30 mouse cellular contexts compared by ENCODE assay signal in genomic region chr11:52339512-52339911, GRCm38 (mm10). TPM values are rescaled to one million over a fixed set of nuclear protein-coding genes. Genes with fewer than 3 reads are reported as not detected.
DNase-seq lines count a peak whose midpoint lies in the region; TF ChIP-seq lines count a peak whose summit lies in the region.
"Had no signal": no experiment of that assay in that cellular context is flagged by ENCODE, and none has a peak within 500 bp of the region (broad histone marks: within the 10 kb centered on the region; RNA-seq: fewer than 3 reads in every experiment).

No protein-coding gene starts in this region.

- H3K27ac ChIP-seq in ES-E14 (ENCODE audit: insufficient read depth, low read depth, low read length, poor library complexity, severe bottlenecking): peak overlapping the region; percentile 51; the same call in 1 of the 2 replicates
- peak overlapping the region; percentile 96 for H3K27ac ChIP-seq in thymus, adult 2 months (ENCODE audit: control insufficient read depth, insufficient read depth, low read length)
- H3K27ac ChIP-seq: embryonic facial prominence, embryonic 10.5 days; embryonic facial prominence, embryonic 15.5 days; forebrain, embryonic 12.5 days; heart, adult 2 months; heart, embryonic 13.5 days; hindbrain, embryonic 10.5 days; hindbrain, embryonic 15.5 days; layer of hippocampus, adult 2 months; left cerebral cortex, adult 2 months; limb, embryonic 12.5 days; liver, embryonic 15.5 days; stomach, embryonic 15.5 days had no signal

- H3K4me3 ChIP-seq in E14TG2a.4 (replicated peaks; ENCODE audit: low read length): peak overlapping the region; percentile 69
- peak overlapping the region in 1 of 2 experiments; percentile 30; a peak in 1 of 4 replicates for H3K4me3 ChIP-seq in ES-E14 (ENCODE audit: insufficient read depth in 1 of 2, low read depth in 1 of 2, low read length in 2 of 2, poor library complexity in 1 of 2, severe bottlenecking in 1 of 2)
- no peak overlapping the region for H3K4me3 ChIP-seq in thymus, adult 2 months (ENCODE audit: control insufficient read depth, insufficient read depth, low read length)
- H3K4me3 ChIP-seq: embryonic facial prominence, embryonic 10.5 days; embryonic facial prominence, embryonic 15.5 days; forebrain, embryonic 12.5 days; heart, adult 2 months; heart, embryonic 13.5 days; hindbrain, embryonic 10.5 days; hindbrain, embryonic 15.5 days; layer of hippocampus, adult 2 months; left cerebral cortex, adult 2 months; limb, embryonic 12.5 days; liver, embryonic 15.5 days; stomach, embryonic 15.5 days had no signal

- WGBS in thymus, adult 2 months: 9% methylated on average over 12 of the region's 12 CpGs

- no peak for TF ChIP-seq POLR2A in thymus, adult 2 months (IDR thresholded peaks at IDR 0.05; ENCODE audit: control insufficient read depth, extremely low read depth, insufficient read depth, low read length, poor library complexity)

- TF ChIP-seq CTCF in E14TG2a.4 (conservative IDR thresholded peaks at IDR 0.05; ENCODE audit: low read length): no peak
- no peak for TF ChIP-seq CTCF in thymus, adult 2 months (IDR thresholded peaks at IDR 0.05; ENCODE audit: borderline replicate concordance, control insufficient read depth, extremely low read depth, insufficient read depth, low read length, poor library complexity)

- H3K27me3 ChIP-seq in E14TG2a.4 (ENCODE audit: insufficient read depth, low read length): no peaks in the 10 kb centered on the region
- no peaks in the 10 kb centered on the region for H3K27me3 ChIP-seq in thymus, adult 2 months (ENCODE audit: control insufficient read depth, insufficient read depth, low read length)
- H3K27me3 ChIP-seq: embryonic facial prominence, embryonic 15.5 days; forebrain, embryonic 12.5 days; heart, embryonic 13.5 days; hindbrain, embryonic 15.5 days; limb, embryonic 12.5 days; liver, embryonic 15.5 days; stomach, embryonic 15.5 days had no signal

- H3K9me3 ChIP-seq in E14TG2a.4 (ENCODE audit: low read length) (no peaks in the 10 kb centered on the region), ES-E14 (ENCODE audit: control insufficient read depth, insufficient read depth, low read depth, low read length) (no peaks in the 10 kb centered on the region)
- H3K9me3 ChIP-seq: embryonic facial prominence, embryonic 15.5 days; forebrain, embryonic 12.5 days; heart, embryonic 13.5 days; hindbrain, embryonic 10.5 days; hindbrain, embryonic 15.5 days; liver, embryonic 15.5 days; stomach, embryonic 15.5 days had no signal

- H3K36me3 ChIP-seq in E14TG2a.4 (ENCODE audit: insufficient read depth, low read length): no peaks in the 10 kb centered on the region
- no peaks in the 10 kb centered on the region for H3K36me3 ChIP-seq in ES-E14 (ENCODE audit: control insufficient read depth, insufficient read depth, low read length, poor library complexity, severe bottlenecking)
- no peaks in the 10 kb centered on the region for H3K36me3 ChIP-seq in thymus, adult 2 months (ENCODE audit: control insufficient read depth, insufficient read depth, low read length)
- H3K36me3 ChIP-seq: embryonic facial prominence, embryonic 10.5 days; embryonic facial prominence, embryonic 15.5 days; forebrain, embryonic 12.5 days; heart, embryonic 13.5 days; hindbrain, embryonic 10.5 days; hindbrain, embryonic 15.5 days; limb, embryonic 12.5 days; liver, embryonic 15.5 days; stomach, embryonic 15.5 days had no signal

- H3K4me1 ChIP-seq in E14TG2a.4 (replicated peaks; ENCODE audit: low read depth, low read length) (peaks cover 86% of the 10 kb centered on the region), ES-E14 (ENCODE audit: control insufficient read depth in 2 of 2, insufficient read depth in 2 of 2, low read length in 2 of 2, poor library complexity in 1 of 2) (peaks cover 7 to 21% of the 10 kb centered on the region in 2 experiments; a peak in 3 of 4 replicates)
- peaks cover 78% of the 10 kb centered on the region for H3K4me1 ChIP-seq in thymus, adult 2 months (replicated peaks; ENCODE audit: control insufficient read depth, insufficient read depth, low read length)

- in situ Hi-C loops in ES-E14 (cut with MboI; ENCODE audit: low sequenced_read_pairs in 2 of 2, unreplicated experiment in 2 of 2): no loop called here

- H3K9ac ChIP-seq in ES-E14 (ENCODE audit: insufficient read depth, low read depth, low read length, poor library complexity, severe bottlenecking): no peak overlapping the region
- H3K9ac ChIP-seq: embryonic facial prominence, embryonic 15.5 days; forebrain, embryonic 12.5 days; forebrain, postnatal 0 days; heart, embryonic 13.5 days; hindbrain, embryonic 15.5 days; limb, embryonic 12.5 days; liver, embryonic 15.5 days; lung, embryonic 14.5 days; stomach, embryonic 15.5 days had no signal

- no peak for DNase-seq in ES-E14 (ENCODE audit: low read depth, low spot score)
- DNase-seq in thymus, adult 2 months: peak; percentile 90
- DNase-seq in thymus, postnatal 36 days: peak; percentile 86 to 95
- DNase-seq in retina, postnatal 1 day: no peak
- DNase-seq in kidney, postnatal 36 days: no peak
- DNase-seq in lung, postnatal 4 days: no peak
- DNase-seq: adrenal gland, adult 2 months; adrenal gland, postnatal 36 days; cerebellum, adult 18-20 months; cerebellum, postnatal 10 days; forebrain, postnatal 0 days; heart, adult 2 months; heart, postnatal 10 days; kidney, adult 11 months; kidney, postnatal 25 days; lung, embryonic 14.5 days; midbrain, embryonic 14.5 days; right cerebral cortex, postnatal 25 days had no signal

TF ChIP-seq in ES-E14, 5 proteins besides CTCF, POLR2A, EP300 and RAD21:
- no peak for TF ChIP-seq HCFC1 (IDR thresholded peaks at IDR 0.05; ENCODE audit: borderline replicate concordance, insufficient read depth, low read length)
- no peak for TF ChIP-seq CHD2 (IDR thresholded peaks at IDR 0.05; ENCODE audit: low read depth, low read length)
- no peak for TF ChIP-seq ZNF384 (IDR thresholded peaks at IDR 0.05; ENCODE audit: low read depth, low read length)
- TF ChIP-seq MAFK (IDR thresholded peaks at IDR 0.05; ENCODE audit: insufficient read depth, low read depth, low read length): no peak
- TF ChIP-seq ZC3H11A (IDR thresholded peaks at IDR 0.05; ENCODE audit: borderline replicate concordance, low read depth, low read length): no peak
TF ChIP-seq in ES-E14: peak in this region for 0.

RNA-seq across cellular contexts. Expression of gene Vdac1, which starts 21.1 kb away (rescaled TPM):
- 238 and 268 TPM in 2 replicates for total RNA-seq in ES-E14 (2012; rRNA removed)
- 64.8 and 70.3 TPM in 2 replicates for polyA plus RNA-seq in thymus, adult 2 months (2012; rRNA removed)

RNA-seq across cellular contexts. Expression of gene Tcf7, which starts 56.7 kb away (rescaled TPM):
- total RNA-seq in ES-E14 (2012; rRNA removed): 8.1 and 8.4 TPM in 2 replicates
- polyA plus RNA-seq in thymus, adult 2 months (2012; rRNA removed): 2,910 and 3,273 TPM in 2 replicates

RNA-seq across cellular contexts. Expression of gene 9530068E07Rik, which starts 56.7 kb away (rescaled TPM):
- total RNA-seq in ES-E14 (2012; rRNA removed): 54.7 and 55.0 TPM in 2 replicates
- 124 and 127 TPM in 2 replicates for polyA plus RNA-seq in thymus, adult 2 months (2012; rRNA removed)

Comparison
In these comparisons a context has a peak if more than half of its experiments do, and no peak if none do; other contexts are left out.
1. DNase-seq: peak in thymus, adult 2 months (single experiment) and thymus, postnatal 36 days (2 of 2); none in ES-E14 (single experiment), retina, postnatal 1 day (single experiment), kidney, postnatal 36 days (0 of 2) and lung, postnatal 4 days (0 of 2).